Mouse (Mus musculus) heart, postnatal 0 days (tissue): ENCODE results near the gene Vmn1r95.
"Not testable (repeated sequence)": the region's sequence is repeated elsewhere in the genome, so short reads cannot be mapped to it uniquely, and the experiment has no call there.

Source experiments
- CTCF ChIP-seq: IDR thresholded peaks from 2 replicates; pipeline ENCODE4 v1.5.1; 2016; ENCODE audit warnings: antibody characterized with exemption, control low read depth, low read depth
- EP300 ChIP-seq: IDR thresholded peaks from 2 replicates; pipeline ENCODE4 v1.6.1; 2016; ENCODE audit warnings: antibody characterized with exemption, low read depth

DNA sequence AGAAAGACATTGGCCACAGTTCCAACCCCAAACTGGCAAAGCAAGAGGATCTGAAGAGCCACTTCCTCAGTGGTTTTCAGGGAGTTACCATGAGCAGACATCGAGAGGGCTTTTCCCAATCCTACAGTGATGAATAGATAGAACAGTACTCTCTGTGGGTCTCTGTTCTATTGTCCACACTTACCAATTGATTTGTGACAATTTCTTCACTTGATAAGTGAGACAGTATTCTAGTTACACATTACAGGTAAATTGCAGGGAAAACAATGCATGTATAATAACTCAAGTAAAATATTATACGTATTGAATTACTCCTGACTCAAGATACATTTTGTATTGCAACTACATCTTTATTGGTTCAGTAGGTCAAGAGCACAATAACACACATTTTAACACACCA, 12.0 kb downstream of the Vmn1r95 start, which contains the start of gene Gm6164:
- not testable (repeated sequence) for TF ChIP-seq CTCF, EP300
